Mouse (Mus musculus): ENCODE measurements at regions not wholly inside any gene's neighbourhood (a gene's known extent, or its start where the extent isn't known, plus 50 kb on each side); places are given as distances from the start of the nearest gene placed in this dataset.
A peak's percentile ranks its signal among the peaks of the same experiment; 100 is the strongest.

GRCm38 (mm10) chr15:24751480-24752157 is 661.9 kb downstream of the Basp1 start:
- no peak for DNase-seq (ENCODE audit: low spot score in 2 of 2)

GRCm38 (mm10) chr15:24743240-24743639 is 670.3 kb downstream of the Basp1 start:
- no peak for DNase-seq (ENCODE audit: low spot score in 2 of 2)

- DNase-seq (ENCODE audit: low spot score in 2 of 2): no peak
These were observed 688.4 kb downstream of the Basp1 start for GRCm38 (mm10) chr15:24725170-24725569.

- peak; percentile 34 to 63 for DNase-seq (ENCODE audit: low spot score in 2 of 2)
These were observed 688.9 kb downstream of the Basp1 start for GRCm38 (mm10) chr15:24724664-24725063.

GRCm38 (mm10) chr15:24720346-24720745 is 693.2 kb downstream of the Basp1 start:
- peak; percentile 66 to 85 for DNase-seq (ENCODE audit: low spot score in 2 of 2)

GRCm38 (mm10) chr15:24682167-24682566 is 731.4 kb downstream of the Basp1 start:
- no peak for DNase-seq (ENCODE audit: low spot score in 2 of 2)

- DNase-seq (ENCODE audit: low spot score in 2 of 2): peak in 1 of 2 experiments; percentile 5
These were observed 764.6 kb downstream of the Basp1 start for GRCm38 (mm10) chr15:24648938-24649337.

GRCm38 (mm10) chr15:24635620-24636019 is 777.9 kb downstream of the Basp1 start:
- no peak for DNase-seq (ENCODE audit: low spot score in 2 of 2)

GRCm38 (mm10) chr15:24596242-24596641 is 817.3 kb downstream of the Basp1 start:
- peak; percentile 19 to 68 for DNase-seq (ENCODE audit: low spot score in 2 of 2)

GRCm38 (mm10) chr15:24588943-24589342 is 824.6 kb downstream of the Basp1 start:
- DNase-seq (ENCODE audit: low spot score in 2 of 2): peak; percentile 52 to 82

- DNase-seq (ENCODE audit: low spot score in 2 of 2): peak; percentile 28 to 38
These were observed 846.6 kb downstream of the Basp1 start for GRCm38 (mm10) chr15:24566981-24567380.

- no peak for DNase-seq (ENCODE audit: low spot score in 2 of 2)
These were observed 856.8 kb downstream of the Basp1 start for GRCm38 (mm10) chr15:24556806-24557205.

- peak; percentile 14 to 30 for DNase-seq (ENCODE audit: low spot score in 2 of 2)
These were observed 863.5 kb downstream of the Basp1 start for GRCm38 (mm10) chr15:24550108-24550507.

- no peak for DNase-seq (ENCODE audit: low spot score in 2 of 2)
These were observed 883.5 kb downstream of the Basp1 start for GRCm38 (mm10) chr15:24530065-24530464.

GRCm38 (mm10) chr15:24527379-24527778 is 886.2 kb downstream of the Basp1 start:
- DNase-seq (ENCODE audit: low spot score in 2 of 2): peak in 1 of 2 experiments; percentile 26

- DNase-seq (ENCODE audit: low spot score in 2 of 2): no peak
These were observed 899.6 kb downstream of the Basp1 start for GRCm38 (mm10) chr15:24513926-24514325.

- peak in 1 of 2 experiments; percentile 7 for DNase-seq (ENCODE audit: low spot score in 2 of 2)
These were observed 911.5 kb downstream of the Basp1 start for GRCm38 (mm10) chr15:24501907-24502559.

GRCm38 (mm10) chr15:24486235-24486634 is 927.3 kb downstream of the Basp1 start:
- no peak for DNase-seq (ENCODE audit: low spot score in 2 of 2)

GRCm38 (mm10) chr15:24468239-24468638 is 945.3 kb downstream of the Basp1 start:
- DNase-seq (ENCODE audit: low spot score in 2 of 2): no peak

- DNase-seq (ENCODE audit: low spot score in 2 of 2): peak in 1 of 2 experiments; percentile 39
These were observed 955.8 kb downstream of the Basp1 start for GRCm38 (mm10) chr15:24457726-24458125.

- no peak for DNase-seq (ENCODE audit: low spot score in 2 of 2)
These were observed 980.5 kb downstream of the Basp1 start for GRCm38 (mm10) chr15:24433083-24433482.

- DNase-seq (ENCODE audit: low spot score in 2 of 2): no peak
These were observed 984.4 kb downstream of the Basp1 start for GRCm38 (mm10) chr15:24429154-24429553.

Data from layer of hippocampus, adult 18-20 months (tissue).